Mouse (Mus musculus): Measurements from ENCODE around the gene 1700093K21Rik.

DNA sequence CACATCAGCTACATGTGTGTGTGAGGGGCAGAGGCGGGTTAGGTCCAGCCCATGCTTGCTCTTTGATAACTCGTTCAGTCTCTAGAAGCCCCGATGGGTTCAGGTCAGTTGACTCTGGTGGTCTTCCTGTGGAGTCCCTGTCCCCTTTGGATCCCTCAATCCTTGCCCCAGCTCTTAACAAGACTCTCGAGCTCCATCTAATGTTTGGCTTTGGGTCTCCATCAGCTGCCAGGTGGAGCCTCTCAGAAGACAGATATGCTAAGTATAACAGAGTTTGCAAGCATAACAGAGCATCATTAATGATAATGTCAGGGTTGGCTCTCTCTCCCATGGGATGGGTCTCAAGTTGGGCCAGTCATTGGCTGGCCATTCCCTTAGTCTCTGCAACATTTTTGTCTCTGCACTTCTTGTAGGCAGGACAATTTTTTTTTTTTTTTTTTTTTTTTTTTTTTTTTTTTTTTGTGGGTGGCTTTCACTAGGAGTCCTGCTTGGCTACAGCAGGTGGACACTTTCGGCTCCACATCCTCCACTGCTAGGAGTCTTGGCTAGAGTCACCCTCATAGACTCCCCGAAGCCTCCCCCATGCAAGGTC lies 36.2 kb upstream of the 1700093K21Rik start:
- TF ChIP-seq GATA1 (IDR thresholded peaks at IDR 0.05; ENCODE audit: low read length) (no peak), TAL1 (IDR thresholded peaks at IDR 0.05; ENCODE audit: low read length) (no peak)

Data from erythroblast, embryonic 14.5 days (primary cell).